Mouse (Mus musculus): ENCODE results near the gene Syt7. TPM values are rescaled to one million over a fixed set of nuclear protein-coding genes. Genes with fewer than 3 reads are reported as not detected.

The Syt7 gene
- polyA plus RNA-seq, 1 experiment = not detected

- H3K9me3 ChIP-seq = no peaks in the 10 kb centered on the region
- H3K36me3 ChIP-seq (replicated peaks; ENCODE audit: low read length) = no peaks in the 10 kb centered on the region
- peaks cover 66% of the 10 kb centered on the region for H3K27me3 ChIP-seq (replicated peaks)
- TF ChIP-seq GATA1 (IDR thresholded peaks at IDR 0.05; ENCODE audit: borderline replicate concordance, low read length) (no peak), FLI1 (IDR thresholded peaks at IDR 0.05; ENCODE audit: low read length) (no peak)
- no peak overlapping the region for H3K4me3 ChIP-seq (replicated peaks)
- no peaks in the 10 kb centered on the region for H3K4me1 ChIP-seq
Observed at GRCm38 (mm10) chr19:10472958-10473357, 84.1 kb downstream of the Syt7 start.

- H3K27me3 ChIP-seq (replicated peaks) = peaks cover 71% of the 10 kb centered on the region
- H3K36me3 ChIP-seq (replicated peaks; ENCODE audit: low read length) = no peaks in the 10 kb centered on the region
- TF ChIP-seq GATA1 (IDR thresholded peaks at IDR 0.05; ENCODE audit: borderline replicate concordance, low read length) (no peak), FLI1 (IDR thresholded peaks at IDR 0.05; ENCODE audit: low read length) (no peak)
- no peaks in the 10 kb centered on the region for H3K9me3 ChIP-seq
- no peak overlapping the region for H3K4me3 ChIP-seq (replicated peaks)
- H3K4me1 ChIP-seq = no peaks in the 10 kb centered on the region
Observed at GRCm38 (mm10) chr19:10473779-10474178, 84.9 kb downstream of the Syt7 start.

- TF ChIP-seq GATA1 (IDR thresholded peaks at IDR 0.05; ENCODE audit: borderline replicate concordance, low read length) = no peak
- peaks cover 8% of the 10 kb centered on the region; the same call in 1 of the 2 replicates for H3K4me1 ChIP-seq
- H3K9me3 ChIP-seq = no peaks in the 10 kb centered on the region
- H3K27me3 ChIP-seq (replicated peaks) = peaks cover 77% of the 10 kb centered on the region
- no peak overlapping the region for H3K4me3 ChIP-seq (replicated peaks)
- no peaks in the 10 kb centered on the region for H3K36me3 ChIP-seq (replicated peaks; ENCODE audit: low read length)
Observed at GRCm38 (mm10) chr19:10479541-10479940, 90.7 kb downstream of the Syt7 start.

DNA sequence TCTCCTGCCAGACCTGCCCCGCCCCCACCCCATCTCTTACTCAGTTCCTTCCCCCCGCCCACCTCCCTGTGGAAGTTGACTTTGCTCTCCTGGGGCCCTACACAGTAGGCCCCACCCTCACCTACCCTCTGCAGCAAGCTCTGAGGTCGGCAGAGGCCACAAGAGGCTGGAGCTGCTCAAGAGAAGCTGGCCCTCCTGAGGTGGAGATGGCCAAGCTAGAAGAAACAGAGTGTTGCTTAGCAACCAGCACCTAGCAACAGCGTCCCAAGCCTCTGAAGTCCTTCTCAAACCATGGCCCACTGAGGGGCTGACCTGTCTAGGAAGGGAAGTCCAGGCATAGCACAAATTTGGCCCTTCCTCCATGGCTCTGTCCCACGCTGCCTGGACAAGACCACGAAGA lies 93.8 kb downstream of the Syt7 start, which contains the start of gene Ppp1r32:
Ppp1r32 (minus strand) TSS at position 226 of the 400 bp plus-strand sequence.
- no peaks in the 10 kb centered on the region for H3K9me3 ChIP-seq
- H3K36me3 ChIP-seq (replicated peaks; ENCODE audit: low read length) = no peaks in the 10 kb centered on the region
- H3K27me3 ChIP-seq (replicated peaks) = peaks cover 62% of the 10 kb centered on the region
- no peak for TF ChIP-seq FLI1 (IDR thresholded peaks at IDR 0.05; ENCODE audit: low read length)
- no peak for TF ChIP-seq GATA1 (IDR thresholded peaks at IDR 0.05; ENCODE audit: borderline replicate concordance, low read length)
- H3K4me1 ChIP-seq = peaks cover 12% of the 10 kb centered on the region; the same call in 1 of the 2 replicates
- H3K4me3 ChIP-seq (replicated peaks) = no peak within 1 kb of the TSS

GRCm38 (mm10) chr19:10486264-10486738 lies 97.4 kb downstream of the Syt7 start:
- H3K9me3 ChIP-seq = 0 out of 2 replicates have a peak, but pooled peaks cover 4% of the 10 kb centered on the region
- TF ChIP-seq FLI1 (IDR thresholded peaks at IDR 0.05; ENCODE audit: low read length) (no peak), GATA1 (IDR thresholded peaks at IDR 0.05; ENCODE audit: borderline replicate concordance, low read length) (no peak)
- peaks cover 61% of the 10 kb centered on the region for H3K27me3 ChIP-seq (replicated peaks)
- no peaks in the 10 kb centered on the region for H3K36me3 ChIP-seq (replicated peaks; ENCODE audit: low read length)
- H3K4me1 ChIP-seq = peaks cover 12% of the 10 kb centered on the region
- H3K4me3 ChIP-seq (replicated peaks) = no peak overlapping the region

DNA sequence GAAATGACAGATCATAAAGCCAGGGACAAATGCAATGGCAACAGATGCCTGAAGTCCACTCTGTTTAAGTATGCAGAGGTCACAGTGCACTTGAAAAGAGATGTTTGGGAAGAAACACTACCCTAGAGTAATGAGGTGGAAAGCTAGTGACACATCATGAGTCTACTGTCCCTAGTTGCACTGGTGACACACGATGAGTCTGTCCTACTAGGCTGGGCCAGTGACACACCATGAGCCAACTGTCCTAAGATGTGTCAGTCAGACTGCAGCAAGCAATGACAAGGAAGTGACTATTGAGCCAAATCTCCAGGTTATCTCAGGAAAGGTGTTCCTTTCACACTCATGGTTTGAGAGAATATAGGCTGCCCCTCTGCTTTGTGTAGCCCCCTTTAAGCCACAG lies 106.8 kb downstream of the Syt7 start:
- peaks cover 13% of the 10 kb centered on the region for H3K27me3 ChIP-seq (replicated peaks)
- TF ChIP-seq GATA1 (IDR thresholded peaks at IDR 0.05; ENCODE audit: borderline replicate concordance, low read length) = no peak
- no peak for TF ChIP-seq FLI1 (IDR thresholded peaks at IDR 0.05; ENCODE audit: low read length)
- H3K4me3 ChIP-seq (replicated peaks) = peak overlapping the region; percentile 1
- peaks cover 59% of the 10 kb centered on the region for H3K4me1 ChIP-seq
- H3K36me3 ChIP-seq (replicated peaks; ENCODE audit: low read length) = peaks cover 73% of the 10 kb centered on the region
- H3K9me3 ChIP-seq = no peaks in the 10 kb centered on the region

- Histone ChIP-seq H3K27me3 (replicated peaks) (peaks cover 6% of the 10 kb centered on the region), H3K4me1 (peaks cover 53% of the 10 kb centered on the region), H3K4me3 (replicated peaks) (no peak overlapping the region), H3K36me3 (replicated peaks; ENCODE audit: low read length) (peaks cover 86% of the 10 kb centered on the region), H3K9me3 (no peaks in the 10 kb centered on the region)
- TF ChIP-seq GATA1 (IDR thresholded peaks at IDR 0.05; ENCODE audit: borderline replicate concordance, low read length) = no peak
Observed at GRCm38 (mm10) chr19:10496976-10497375, 108.1 kb downstream of the Syt7 start.

DNA sequence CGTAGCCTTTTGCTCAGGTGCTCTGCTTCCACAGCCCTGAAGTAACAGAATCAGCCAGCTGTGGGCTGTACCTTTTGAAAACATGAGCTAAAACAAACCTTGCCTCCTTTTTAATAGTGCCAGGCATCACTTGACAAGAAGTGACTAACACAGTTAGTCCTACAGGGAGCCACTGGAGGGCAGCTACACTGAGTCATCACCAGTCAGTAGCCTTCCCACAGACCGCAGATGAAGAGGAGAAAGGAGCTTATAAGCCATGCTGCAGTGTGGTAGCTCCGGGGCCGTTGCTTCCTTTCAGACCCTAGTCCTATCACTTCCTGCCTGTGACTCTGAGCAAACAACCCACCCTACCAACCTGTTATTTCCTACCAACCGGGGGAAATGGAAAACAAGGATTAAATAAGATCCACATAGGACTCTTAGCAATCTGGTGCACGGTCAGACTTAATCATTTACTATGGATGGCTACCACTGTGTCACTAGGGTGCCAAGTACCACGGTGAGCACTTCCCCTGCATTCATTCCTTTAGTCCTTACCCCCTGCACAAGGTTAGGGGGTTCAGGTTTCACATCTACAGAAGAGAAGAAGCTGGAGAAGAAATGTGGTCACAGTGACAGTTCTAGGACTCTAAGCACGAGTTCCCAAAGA lies 108.7 kb downstream of the Syt7 start:
- H3K9me3 ChIP-seq = no peaks in the 10 kb centered on the region
- peaks cover 51% of the 10 kb centered on the region for H3K4me1 ChIP-seq
- no peak for TF ChIP-seq GATA1 (IDR thresholded peaks at IDR 0.05; ENCODE audit: borderline replicate concordance, low read length)
- no peak for TF ChIP-seq FLI1 (IDR thresholded peaks at IDR 0.05; ENCODE audit: low read length)
- H3K27me3 ChIP-seq (replicated peaks) = peaks cover under 1% of the 10 kb centered on the region
- H3K36me3 ChIP-seq (replicated peaks; ENCODE audit: low read length) = peaks cover 92% of the 10 kb centered on the region
- peak overlapping the region; percentile 60 for H3K4me3 ChIP-seq (replicated peaks)

DNA sequence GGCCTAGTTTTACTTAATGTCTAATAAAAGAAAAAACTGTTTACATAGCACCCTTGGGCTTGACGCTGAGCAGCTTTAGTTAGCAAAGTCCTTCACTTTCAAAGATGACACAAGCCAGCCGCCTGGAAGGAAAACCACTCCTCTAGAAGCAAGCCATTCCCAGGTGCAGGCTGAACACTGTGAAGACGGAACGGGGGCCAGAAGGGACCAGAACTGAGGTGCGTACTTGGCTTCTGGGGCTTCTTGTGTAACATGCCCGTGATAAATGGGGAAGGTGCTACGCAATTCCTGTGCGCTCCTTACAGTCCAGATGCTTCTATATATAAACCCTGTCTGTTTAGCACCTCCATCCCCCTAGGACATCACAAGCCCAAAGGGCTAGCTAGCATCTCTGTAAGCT lies 111.7 kb downstream of the Syt7 start:
- no peak for TF ChIP-seq FLI1 (IDR thresholded peaks at IDR 0.05; ENCODE audit: low read length)
- TF ChIP-seq GATA1 (IDR thresholded peaks at IDR 0.05; ENCODE audit: borderline replicate concordance, low read length) = no peak
- no peaks in the 10 kb centered on the region for H3K27me3 ChIP-seq (replicated peaks)
- H3K4me1 ChIP-seq = peaks cover 49% of the 10 kb centered on the region
- no peak overlapping the region for H3K4me3 ChIP-seq (replicated peaks)
- H3K36me3 ChIP-seq (replicated peaks; ENCODE audit: low read length) = peaks cover 93% of the 10 kb centered on the region
- no peaks in the 10 kb centered on the region for H3K9me3 ChIP-seq

- no peaks in the 10 kb centered on the region for H3K27me3 ChIP-seq (replicated peaks)
- H3K9me3 ChIP-seq = no peaks in the 10 kb centered on the region
- H3K4me3 ChIP-seq (replicated peaks) = no peak overlapping the region
- peaks cover 94% of the 10 kb centered on the region for H3K36me3 ChIP-seq (replicated peaks; ENCODE audit: low read length)
- no peak for TF ChIP-seq GATA1 (IDR thresholded peaks at IDR 0.05; ENCODE audit: borderline replicate concordance, low read length)
- no peak for TF ChIP-seq FLI1 (IDR thresholded peaks at IDR 0.05; ENCODE audit: low read length)
- H3K4me1 ChIP-seq = peaks cover 29% of the 10 kb centered on the region
Observed at GRCm38 (mm10) chr19:10502571-10502970, 113.7 kb downstream of the Syt7 start.

Other genes starting within 250 kb of the Syt7 start
- 76.5 and 120 TPM in 2 replicates for gene Fads1, start 206.2 kb upstream of the Syt7 start, polyA plus RNA-seq (2012; ENCODE audit: insufficient read depth, low replicate concordance)
- 17.7 TPM in 1 of 2 replicates, not detected in the other for gene Tmem258, start 185.1 kb upstream of the Syt7 start, polyA plus RNA-seq (2012; ENCODE audit: insufficient read depth, low replicate concordance)
- gene Fen1, start 184.9 kb upstream of the Syt7 start, polyA plus RNA-seq (2012; ENCODE audit: insufficient read depth, low replicate concordance) = 2.6 and 18.8 TPM in 2 replicates
- 0.34 and 0.56 TPM in 2 replicates for gene Myrf, start 148.3 kb upstream of the Syt7 start, polyA plus RNA-seq (2012; ENCODE audit: insufficient read depth, low replicate concordance)
- 0.29 and 1.1 TPM in 2 replicates for gene Dagla, start 84.2 kb upstream of the Syt7 start, polyA plus RNA-seq (2012; ENCODE audit: insufficient read depth, low replicate concordance)
- 0.12 TPM in 1 of 2 replicates, not detected in the other for gene Lrrc10b, start 68.4 kb downstream of the Syt7 start, polyA plus RNA-seq (2012; ENCODE audit: insufficient read depth, low replicate concordance)
- gene Ppp1r32, start 93.8 kb downstream of the Syt7 start, polyA plus RNA-seq (2012; ENCODE audit: insufficient read depth, low replicate concordance) = 2.2 and 23.1 TPM in 2 replicates
- 6.9 and 11.1 TPM in 2 replicates for gene Cpsf7, start 136.2 kb downstream of the Syt7 start, polyA plus RNA-seq (2012; ENCODE audit: insufficient read depth, low replicate concordance)
- 1.5 and 8.7 TPM in 2 replicates for gene Sdhaf2, start 137.1 kb downstream of the Syt7 start, polyA plus RNA-seq (2012; ENCODE audit: insufficient read depth, low replicate concordance)
- gene Tmem216, start 167.1 kb downstream of the Syt7 start, polyA plus RNA-seq (2012; ENCODE audit: insufficient read depth, low replicate concordance) = 0.85 and 2.7 TPM in 2 replicates
- 19.0 and 19.6 TPM in 2 replicates for gene Cyb561a3, start 188.1 kb downstream of the Syt7 start, polyA plus RNA-seq (2012; ENCODE audit: insufficient read depth, low replicate concordance)
- gene Tmem138, start 188.3 kb downstream of the Syt7 start, polyA plus RNA-seq (2012; ENCODE audit: insufficient read depth, low replicate concordance) = 2.5 and 5.2 TPM in 2 replicates
- gene Ddb1, start 216.2 kb downstream of the Syt7 start, polyA plus RNA-seq (2012; ENCODE audit: insufficient read depth, low replicate concordance) = 9.8 and 16.8 TPM in 2 replicates
- gene Tkfc, start 216.6 kb downstream of the Syt7 start, polyA plus RNA-seq (2012; ENCODE audit: insufficient read depth, low replicate concordance) = 3.5 and 7.3 TPM in 2 replicates
- 0.46 TPM in 1 of 2 replicates, not detected in the other for gene Vwce, start 245.1 kb downstream of the Syt7 start, polyA plus RNA-seq (2012; ENCODE audit: insufficient read depth, low replicate concordance)